Mouse (Mus musculus) frontal cortex, postnatal 36 days (tissue): ENCODE measurements at regions not wholly inside any gene's neighbourhood (a gene's known extent, or its start where the extent isn't known, plus 50 kb on each side); places are given as distances from the start of the nearest gene placed in this dataset.
"Not testable (repeated sequence)": the region's sequence is repeated elsewhere in the genome, so short reads cannot be mapped to it uniquely, and the experiment has no call there.

Source experiments
- DNase-seq, 2 experiments: peaks; one replicate each; pipeline ENCODE4 v3.0.0; 2022; ENCODE audit warnings: low spot score in 2 of 2

DNA sequence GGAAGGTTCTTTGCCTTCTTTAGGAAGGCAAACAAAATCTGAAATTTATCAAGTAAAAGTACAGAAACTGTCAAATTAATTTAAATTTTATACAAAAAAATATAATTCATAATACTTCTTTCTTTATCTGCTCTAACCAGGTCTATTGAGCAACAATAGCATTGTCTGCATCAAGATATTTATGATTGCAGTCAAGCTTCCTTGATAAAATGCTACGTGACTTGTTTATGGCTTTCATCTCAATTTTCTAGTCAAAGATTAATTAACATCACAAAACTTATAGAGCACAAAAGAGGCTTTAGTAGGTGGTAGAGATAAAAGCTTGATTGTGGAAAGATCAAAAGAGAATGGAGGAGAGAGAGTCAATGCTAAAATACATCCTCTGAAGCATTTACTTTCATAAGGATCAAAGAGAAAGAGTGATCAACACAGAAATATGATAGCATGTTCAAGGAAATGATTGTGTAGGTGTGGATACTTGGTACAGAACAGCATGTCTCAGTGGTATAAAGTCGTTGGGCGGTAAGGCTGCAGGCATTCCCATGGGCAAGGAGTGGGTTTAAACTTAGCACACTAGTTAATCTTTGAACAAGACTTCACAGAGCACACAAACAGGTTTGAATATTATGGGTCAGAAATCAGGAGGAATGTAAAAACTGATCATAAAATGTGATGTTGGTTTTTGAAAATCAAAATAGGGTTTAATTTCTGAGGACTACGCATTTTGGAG, 164.3 kb upstream of the Speer4f2 start:
- DNase-seq = no peak

GRCm38 (mm10) chr5:17210723-17211245, 162.2 kb upstream of the Speer4f2 start:
- no peak for DNase-seq

GRCm38 (mm10) chr5:17223542-17223941, 149.4 kb upstream of the Speer4f2 start:
- not testable (repeated sequence) for DNase-seq

DNA sequence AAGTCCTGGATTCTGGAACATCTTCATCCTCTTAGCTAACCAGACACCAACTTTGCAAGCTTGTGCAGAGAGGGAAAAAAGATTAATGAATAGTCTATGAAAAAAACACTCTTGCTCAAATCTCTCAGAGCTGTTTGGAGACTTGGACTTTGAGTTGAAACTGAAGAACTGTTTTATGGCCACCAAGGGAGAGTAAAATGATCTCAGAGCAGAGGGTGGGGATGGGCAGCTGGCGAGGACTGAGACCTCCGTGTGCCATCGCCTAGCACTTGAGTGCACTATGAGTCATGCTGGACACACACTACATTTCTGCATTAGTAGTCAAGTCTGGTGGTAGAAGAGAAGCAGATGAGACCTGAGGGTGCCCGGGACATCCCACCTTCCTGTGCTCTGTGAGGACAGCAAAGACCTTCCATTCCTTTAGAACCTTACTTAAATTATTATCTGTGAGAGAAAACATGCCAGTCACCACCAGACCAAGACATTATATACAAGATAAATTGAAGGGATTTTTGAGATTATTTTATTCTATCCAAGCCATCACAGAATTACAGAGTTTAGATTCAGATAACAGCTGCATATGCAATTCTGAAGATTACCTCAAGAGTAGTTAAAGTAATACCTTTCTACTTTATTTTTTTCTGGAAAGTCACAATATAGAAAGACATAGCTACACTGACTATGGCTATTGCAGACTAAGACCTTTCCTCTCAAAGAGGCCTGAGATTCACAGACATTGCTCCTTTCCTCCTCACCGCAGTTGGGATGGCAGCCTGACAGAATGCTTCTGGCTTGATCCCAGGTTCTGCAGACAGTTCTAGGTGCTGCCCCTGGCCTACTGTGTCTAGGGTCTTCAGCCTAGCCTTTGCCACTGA, 125.0 kb upstream of the Speer4f2 start:
- no peak for DNase-seq

GRCm38 (mm10) chr5:17260541-17261325, 112.2 kb upstream of the Speer4f2 start:
- DNase-seq = no peak

GRCm38 (mm10) chr5:17262126-17262525, 110.9 kb upstream of the Speer4f2 start:
- no peak for DNase-seq

GRCm38 (mm10) chr5:17271153-17271552, 101.8 kb upstream of the Speer4f2 start:
- no peak for DNase-seq

DNA sequence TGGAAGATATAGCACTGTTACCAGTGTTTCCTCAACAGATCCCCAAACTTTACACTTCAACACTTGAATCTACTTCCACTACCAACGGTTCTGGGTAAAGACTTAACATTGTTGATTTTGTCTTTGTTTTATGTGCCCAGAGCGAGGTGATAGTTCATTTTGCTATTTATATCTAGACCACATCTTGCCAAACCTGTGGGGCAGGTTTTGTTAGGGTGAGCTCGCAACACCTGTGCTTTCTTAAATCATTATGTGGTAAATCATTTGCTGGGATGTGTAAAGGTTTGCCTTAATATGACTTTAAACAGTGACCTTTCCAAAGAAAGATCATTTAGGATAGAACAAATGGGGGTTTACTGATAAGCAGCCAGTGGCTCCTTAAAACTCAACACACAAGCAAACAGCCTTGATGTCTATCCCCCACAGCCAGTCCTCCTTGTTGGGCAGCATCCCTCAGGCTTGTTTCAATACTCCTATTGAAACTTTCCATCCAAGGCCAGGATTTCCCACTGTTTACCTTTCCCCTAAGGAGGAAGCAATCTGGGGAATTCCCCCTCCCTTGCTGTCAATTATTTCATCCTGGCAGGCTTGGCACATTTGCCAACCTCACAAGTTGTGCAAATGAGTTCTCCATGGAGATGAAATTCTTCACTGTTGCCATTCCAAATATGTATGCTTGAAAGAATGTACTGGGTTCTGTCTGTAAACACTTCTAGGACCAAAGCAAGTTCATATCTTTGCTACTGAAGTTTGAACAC, 101.1 kb upstream of the Speer4f2 start:
- no peak for DNase-seq

- no peak for DNase-seq
These were observed 97.6 kb upstream of the Speer4f2 start for GRCm38 (mm10) chr5:17275346-17275745.

DNA sequence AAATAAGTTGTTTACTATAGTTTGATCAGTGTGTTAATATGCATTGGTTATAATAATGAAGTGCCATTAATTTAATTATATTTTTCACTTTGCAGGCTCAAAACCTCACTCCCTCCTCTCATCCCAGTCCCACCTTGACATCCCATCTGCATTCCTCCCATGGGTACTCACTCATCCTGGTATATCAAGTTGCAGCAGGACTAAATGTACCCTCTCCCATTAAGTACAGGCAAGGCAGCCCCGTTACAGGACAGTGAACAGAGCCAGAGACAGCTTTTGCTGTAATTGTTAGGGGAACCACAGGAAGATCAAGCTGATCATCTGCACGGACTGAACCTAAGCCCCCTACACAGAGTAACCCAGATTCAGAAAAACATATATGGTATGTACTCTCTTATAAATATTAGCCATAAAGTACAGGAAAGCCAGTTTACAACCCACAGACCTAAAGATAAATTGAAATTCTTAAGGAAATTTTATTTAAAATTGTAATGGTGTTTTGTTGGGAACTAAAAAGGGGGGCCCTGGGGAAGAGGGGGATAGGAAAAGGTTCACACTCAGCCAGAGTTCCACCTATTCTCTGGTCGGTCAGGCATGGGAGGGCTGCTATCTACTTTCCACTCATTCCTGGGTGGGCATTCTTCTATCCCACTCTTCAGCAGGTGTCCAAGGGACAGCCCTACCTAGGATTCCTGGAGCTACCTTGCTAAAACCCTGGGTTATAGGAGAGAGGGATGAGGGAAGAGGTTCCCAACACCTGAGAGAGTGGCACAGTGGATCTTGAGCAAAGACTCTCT, 96.0 kb upstream of the Speer4f2 start:
- DNase-seq = no peak

DNA sequence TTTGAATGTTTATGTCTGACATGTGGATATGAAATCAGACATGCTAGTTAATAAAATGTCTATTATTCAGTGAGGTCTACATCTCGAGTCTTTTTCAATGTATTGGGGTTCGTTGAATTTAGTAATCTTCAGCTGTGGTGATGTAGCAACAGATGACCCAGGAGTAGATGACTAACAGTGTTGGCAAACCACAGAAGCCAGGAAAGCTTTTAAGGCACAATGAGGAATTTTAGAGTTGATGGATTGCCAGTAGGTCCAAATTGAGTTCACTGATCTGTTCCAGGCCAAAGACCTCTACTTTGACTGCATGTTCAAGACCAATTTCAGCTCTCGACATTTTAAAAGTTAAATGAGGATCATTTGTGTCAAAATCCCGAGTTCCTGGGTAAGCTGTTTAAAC, 92.8 kb upstream of the Speer4f2 start:
- DNase-seq = no peak

DNA sequence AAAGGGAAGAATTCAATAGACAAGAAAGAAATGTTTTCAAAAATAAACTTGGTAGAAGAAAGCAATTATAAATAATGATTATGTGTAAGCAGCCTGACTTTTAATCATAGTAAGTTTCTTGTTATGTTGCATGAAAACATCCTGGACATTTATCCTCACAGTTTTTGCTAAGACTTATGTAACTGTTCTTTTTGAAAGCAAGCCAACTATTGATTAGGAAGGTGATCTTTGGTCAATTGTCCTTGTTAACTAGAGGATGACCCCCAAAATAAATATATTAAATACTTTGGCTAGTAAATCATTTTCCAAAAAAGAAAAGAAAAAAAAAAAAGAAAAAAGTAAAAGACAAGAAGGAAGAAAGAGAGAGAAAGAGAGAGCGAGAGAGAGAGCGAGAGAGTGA, 92.0 kb upstream of the Speer4f2 start:
- DNase-seq = no peak

DNA sequence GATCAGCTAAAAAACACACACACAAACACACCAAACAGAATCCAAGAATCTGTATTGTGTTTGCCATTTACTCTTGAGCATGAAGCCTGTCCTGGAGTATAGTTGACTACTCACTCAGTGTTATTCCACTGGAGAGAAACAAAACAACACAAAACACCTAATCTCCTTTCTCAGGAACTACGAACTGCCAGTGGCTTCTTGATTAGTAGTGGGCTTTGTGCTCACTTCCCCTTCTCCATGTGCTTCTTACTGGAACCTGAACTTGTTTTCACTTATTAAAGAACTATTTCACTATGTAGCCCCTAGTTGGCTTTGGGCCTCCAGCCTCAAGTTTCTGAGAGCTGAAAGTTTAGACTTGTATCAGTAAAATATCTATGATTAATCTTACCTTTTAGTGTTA, 84.0 kb upstream of the Speer4f2 start:
- DNase-seq = no peak

GRCm38 (mm10) chr5:17292559-17292958, 80.4 kb upstream of the Speer4f2 start:
- no peak for DNase-seq

DNA sequence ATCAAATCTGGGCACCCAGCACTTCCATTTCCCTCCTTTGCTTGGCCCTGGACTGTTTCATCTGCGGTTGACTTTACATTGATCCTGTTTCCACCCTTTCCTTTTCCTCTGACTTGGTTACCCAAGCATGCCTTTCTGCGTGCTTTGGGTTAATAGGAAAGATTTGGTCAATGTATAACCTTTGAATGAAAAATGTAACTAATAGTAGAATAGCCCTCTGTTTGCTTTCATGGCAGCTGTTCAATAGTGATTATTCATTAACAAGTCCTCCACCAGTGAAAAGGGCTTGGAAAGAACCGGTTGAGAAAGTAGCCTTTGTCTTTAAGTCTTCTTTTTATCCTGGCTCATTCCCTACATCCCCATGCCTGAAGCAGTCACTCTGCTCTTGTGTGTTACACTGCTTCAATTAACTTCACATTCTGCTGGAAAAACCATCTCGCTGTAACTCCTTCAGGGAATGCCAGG, 76.4 kb upstream of the Speer4f2 start:
- DNase-seq = no peak

GRCm38 (mm10) chr5:17299846-17300245, 73.1 kb upstream of the Speer4f2 start:
- DNase-seq = no peak

DNA sequence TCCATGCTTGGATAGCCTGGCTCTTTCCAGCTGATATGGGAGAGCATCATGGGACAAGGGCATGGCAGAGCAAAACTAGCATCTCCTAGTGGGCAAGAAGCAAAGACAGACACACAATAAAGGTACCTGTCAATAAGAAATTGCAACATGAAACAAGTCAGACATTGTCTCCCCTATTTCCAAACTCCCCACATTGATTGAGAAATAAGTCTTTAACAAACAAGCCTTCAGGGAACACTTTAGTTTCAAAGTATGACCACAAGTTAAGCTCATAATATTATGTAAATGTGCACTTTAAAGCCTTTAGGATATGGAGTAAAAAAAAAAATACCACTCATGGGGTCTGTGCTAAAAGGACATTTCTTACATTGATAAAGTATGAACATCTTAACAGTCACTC, 51.5 kb upstream of the Speer4f2 start:
- DNase-seq = no peak
